Mouse (Mus musculus) activated CD4-positive, CD25-positive, alpha-beta regulatory T cell, adult 4 months (primary cell): ENCODE measurements around the gene Ager. TPM values are rescaled to one million over a fixed set of nuclear protein-coding genes. Genes with fewer than 3 reads are reported as not detected.

ENCODE experiments used
- ATAC-seq: one replicate; pipeline ENCODE4 v1.8.0; 2017
- polyA plus RNA-seq, 2 experiments: library from polyadenylated mRNA; unstranded; fragments of 100-300 nt; shearing (Covaris generic); gene quantifications; one replicate each; pipeline ENCODE4 v1.2.1; 2017

Ager gene
- polyA plus RNA-seq: 1 to 10 TPM; 2.5 to 5.4 TPM

DNA sequence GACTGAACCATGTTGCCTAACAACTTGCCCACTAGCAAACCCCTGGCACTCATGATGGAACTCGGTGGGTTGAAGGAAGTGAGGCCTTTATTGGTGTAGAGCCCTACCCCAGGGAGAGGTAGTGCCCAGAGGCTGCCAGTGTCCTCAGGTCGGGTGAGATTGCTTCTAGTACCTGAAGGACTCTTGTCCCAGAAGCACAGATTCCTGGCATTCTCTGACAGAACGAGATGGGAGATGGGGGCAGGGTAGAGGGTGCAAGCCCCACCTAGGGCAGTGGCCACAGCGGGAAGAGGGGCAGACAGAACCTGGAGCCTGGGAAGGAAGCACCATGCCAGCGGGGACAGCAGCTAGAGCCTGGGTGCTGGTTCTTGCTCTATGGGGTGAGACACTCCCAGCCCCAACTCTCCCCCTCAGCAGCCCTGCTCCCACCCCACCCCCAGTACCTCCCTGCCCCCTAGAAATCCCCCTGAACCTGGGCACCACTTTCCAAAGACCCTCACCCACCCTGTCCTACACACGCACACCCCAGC is at the start of gene Ager:
Gene Ager, plus strand, starts transcription at position 297 of the 530 bp plus-strand sequence.
- ATAC-seq: no peak

DNA sequence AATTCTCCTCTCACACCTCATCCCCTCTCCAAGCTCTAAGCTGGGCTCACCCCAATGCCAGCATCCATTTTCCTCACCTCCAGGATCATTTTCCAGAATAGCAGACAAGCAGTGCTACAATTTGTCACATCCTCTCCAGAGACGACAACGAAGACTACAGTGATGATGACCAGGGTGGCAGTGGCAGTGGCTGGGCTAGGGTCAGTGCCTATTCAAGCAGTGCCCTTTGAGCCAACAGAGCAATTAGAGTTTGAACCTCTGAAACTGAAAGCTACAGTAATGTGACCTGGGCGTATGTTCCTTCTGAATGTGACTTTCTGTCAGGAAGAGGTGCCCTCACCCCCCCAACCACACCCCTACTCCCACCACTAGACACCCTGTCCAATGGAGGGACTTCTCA is 48.5 kb upstream of the Ager start:
- no peak for ATAC-seq

DNA sequence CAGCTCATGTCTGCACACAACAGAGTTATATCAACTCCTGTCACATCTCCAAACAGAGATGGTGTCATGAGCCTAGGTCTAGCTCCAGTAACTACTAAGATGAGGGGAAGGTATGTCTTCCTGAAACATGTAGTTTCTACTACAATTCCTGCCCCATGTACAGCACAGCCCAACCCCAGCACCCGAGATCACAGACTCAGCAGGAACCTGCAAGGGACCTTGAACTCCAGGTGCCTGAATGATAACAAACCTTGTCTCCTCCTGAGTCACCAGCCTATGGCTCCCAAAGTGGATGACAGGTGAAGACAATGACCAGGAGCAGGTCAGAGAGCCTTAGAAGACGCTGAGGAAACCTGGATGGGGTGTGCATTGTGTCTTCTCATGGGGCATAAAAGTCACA is 47.8 kb upstream of the Ager start:
- ATAC-seq: no peak

DNA sequence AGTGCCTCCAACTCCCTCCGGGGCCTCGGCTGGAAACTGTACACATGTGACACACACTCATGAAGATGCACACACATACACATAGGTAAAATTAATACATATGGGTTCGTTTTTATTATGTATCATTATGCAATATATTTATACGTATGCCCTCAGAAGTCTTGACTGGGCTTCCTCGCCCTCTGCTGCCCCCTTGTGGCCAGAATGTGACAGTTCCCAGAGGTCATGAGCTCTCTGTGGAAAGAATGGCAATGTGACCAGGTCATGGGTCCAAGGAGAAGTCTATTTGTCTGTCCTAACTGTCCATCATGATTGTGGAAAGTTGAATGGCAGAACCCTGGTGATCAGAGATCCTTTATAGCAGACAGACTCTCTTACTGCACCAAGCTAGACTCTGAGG is 42.2 kb upstream of the Ager start:
- ATAC-seq: peak; percentile 46

DNA sequence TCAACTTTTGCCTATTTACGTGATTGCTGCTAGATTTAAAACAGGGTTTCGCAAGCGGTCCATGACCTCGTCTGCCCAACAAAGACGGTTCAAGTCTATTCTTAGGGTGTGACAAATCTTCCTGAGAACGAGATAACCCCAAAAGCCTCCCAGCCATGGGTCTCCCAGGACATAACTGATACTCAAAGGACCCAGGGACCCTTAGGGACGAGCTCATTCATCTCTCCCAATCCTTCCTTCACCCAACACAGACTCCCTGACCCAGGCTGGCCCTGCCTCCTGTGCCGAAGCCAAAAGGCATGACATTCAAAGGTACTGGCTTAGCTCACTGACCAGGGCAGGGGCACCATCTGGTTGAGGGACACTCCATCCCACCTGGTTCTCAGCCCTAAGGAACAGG is 41.3 kb upstream of the Ager start:
- ATAC-seq: no peak

DNA sequence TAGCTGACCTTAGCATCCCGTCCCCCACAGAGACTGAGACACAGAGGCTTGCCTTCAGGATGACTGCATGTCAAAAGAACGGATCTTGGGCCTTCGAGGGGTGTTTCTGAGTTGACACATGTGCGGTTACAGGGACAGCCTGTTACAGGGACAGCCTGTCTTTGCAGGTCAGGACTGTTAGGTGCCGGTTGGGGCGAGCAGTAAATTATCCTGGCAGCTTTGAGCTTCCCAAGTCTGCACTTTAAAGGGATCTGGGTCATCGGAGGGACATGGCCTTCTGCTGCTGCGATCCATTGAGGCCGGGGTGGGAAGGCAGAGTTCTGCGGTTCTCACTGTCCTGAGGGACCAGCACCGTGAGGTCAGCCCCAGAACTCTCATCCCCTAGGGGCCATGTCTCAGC is 40.3 kb upstream of the Ager start:
- no peak for ATAC-seq

DNA sequence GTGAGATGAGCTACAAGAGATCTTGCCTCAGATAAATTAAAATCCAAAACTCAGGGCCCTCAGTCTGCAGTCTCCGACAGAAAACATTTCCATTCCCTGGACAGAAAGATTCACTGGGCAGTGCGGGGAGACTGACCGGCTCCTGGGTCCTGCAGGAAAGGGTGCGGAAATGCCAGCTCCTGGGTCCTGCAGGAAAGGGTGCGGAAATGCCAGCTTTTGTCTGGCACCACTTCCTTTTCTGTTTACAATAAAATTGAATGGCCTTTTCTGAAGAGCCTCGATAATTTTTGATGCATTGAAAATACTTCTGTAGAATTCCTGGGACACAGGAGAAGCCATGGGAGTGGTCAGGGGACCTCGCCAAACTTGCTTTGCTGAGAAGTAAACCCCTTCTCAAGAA is 38.5 kb upstream of the Ager start:
- no peak for ATAC-seq

DNA sequence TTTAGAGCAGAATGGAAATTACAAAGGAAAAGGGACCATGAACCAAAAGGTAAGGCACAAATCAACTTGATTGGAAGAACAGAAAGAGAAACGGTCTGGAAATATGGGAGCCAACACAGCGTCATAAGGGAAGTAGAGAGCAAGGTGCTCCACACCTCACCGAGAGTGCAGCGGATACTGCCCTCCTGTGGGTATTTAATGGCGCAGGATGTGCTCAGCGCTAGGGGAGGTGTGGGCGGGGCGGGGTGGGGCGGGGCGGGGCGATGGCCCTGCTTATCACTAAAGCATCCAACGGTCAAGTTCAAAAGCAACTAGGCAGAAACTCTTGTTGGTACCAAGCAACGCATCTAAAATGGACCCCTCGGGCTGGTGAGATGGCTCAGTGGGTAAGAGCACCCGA is 37.8 kb upstream of the Ager start:
- ATAC-seq: no peak

DNA sequence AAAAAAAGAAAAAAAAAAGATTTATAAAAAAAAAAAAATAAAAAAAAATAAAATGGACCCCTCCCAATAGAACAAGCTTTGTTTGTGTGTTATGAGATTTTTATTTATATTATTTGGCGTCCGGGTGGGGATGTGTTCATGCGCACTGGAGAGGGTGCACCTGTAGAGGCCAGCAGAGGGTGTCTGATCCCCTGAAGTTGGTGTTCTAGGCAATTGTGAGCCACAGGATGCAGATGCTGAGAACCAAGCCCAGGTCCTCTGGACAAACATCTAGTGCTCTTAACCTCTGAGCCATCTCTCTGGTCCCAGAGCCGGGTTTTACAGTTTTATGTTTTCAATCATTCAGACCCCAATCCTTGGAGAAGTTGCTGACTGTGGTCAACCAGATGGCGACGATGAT is 37.2 kb upstream of the Ager start:
- no peak for ATAC-seq

DNA sequence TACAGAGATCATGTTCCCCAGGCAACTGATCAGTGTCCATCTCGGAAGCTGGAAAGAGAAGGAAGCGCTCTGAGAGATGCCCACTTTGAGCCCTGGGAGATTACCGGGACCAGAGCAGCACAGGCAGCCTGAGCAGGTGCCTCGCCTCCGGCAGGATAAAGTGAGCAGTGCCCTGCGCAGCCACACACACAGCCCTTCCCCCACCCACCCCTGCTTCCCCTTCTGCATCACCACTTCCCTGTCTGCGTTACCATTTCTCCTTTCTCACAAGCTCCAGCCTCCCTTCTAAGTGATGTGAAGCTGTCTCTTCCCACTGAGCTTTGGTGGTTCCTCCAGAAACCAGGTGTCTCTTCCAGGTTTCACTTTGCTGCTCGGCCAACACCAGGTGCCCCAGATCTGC is 36.5 kb upstream of the Ager start:
- ATAC-seq: no peak

DNA sequence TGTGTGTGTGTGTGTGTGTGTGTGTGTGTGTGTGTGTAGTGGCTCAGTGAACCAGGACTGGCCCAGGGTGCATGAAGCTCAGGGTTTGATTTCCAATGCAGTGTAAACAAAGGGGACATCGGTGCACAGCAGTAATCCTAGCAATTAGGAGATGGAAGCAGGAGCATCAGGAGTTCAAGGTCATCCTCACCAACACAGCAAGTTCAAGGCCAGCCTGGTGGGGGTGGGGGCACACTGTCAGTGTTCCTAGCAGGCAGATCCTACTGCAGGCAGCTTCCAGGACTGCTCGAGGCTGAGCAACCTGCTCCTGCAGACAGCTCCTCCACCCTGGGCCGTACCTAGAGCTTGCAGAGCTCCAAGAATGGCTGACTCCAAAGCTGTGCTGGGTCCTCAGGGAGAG is 35.1 kb upstream of the Ager start:
- no peak for ATAC-seq

DNA sequence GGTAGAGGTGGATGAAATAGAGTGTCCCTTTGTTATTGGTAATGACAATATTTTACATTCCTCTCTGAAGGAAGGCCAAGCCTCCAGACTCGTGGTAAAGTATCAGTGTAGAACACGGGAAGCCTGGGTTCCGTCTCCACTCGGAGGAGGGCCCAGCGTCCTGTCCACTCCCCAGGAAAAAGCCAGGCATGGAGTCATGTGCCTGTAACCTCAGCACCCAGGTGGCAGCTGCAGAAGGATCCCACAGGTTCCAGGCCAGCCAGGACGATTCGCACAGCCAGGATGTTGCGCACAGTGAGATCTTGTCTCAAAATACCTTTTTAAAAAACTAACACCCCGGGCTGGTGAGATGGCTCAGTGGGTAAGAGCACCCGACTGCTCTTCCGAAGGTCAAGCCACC is 34.3 kb upstream of the Ager start:
- ATAC-seq: no peak

DNA sequence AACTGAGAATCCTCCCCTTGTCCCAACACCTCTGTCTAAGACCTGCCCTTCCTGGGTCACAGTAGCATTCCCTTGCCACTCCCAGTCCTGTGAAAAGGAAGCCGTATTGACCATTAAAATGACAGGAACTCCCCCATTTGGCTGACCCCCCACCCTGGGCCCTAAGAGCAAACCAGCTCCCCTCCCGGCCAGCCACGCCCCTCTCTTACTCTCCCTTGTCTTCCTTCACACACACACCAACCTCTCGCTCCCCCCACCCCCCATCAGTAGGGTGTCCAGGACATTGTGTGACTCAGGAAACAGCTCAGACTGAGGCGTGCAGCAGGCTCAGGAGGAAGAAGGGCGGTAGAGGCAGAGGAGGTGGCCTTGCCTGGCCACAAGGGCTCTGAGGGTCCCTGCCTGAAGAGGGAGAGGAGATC is 33.6 kb upstream of the Ager start, which contains the start of gene Notch4:
Gene Notch4, plus strand, starts transcription at position 266 of the 419 bp plus-strand sequence.
- ATAC-seq: no peak

DNA sequence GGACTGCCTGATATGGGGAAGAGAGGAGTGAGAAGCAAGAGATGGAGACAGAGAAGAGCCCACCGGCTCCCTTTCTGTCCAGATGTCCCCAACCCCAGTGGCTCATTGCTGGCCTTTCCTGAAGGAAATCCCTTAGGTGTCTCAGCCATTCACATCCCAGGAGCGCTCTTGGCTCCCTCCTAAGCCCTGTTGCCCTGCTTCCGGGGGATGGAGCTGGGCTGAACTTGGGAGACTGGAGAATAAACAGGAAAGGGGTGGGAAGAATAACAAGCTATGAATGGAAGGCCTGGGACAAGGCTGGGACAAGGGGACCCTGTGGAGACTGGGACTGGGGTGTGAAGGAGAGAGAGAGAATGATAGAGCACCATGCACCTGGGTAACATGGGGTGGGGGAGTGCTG is 32.9 kb upstream of the Ager start:
- ATAC-seq: no peak

DNA sequence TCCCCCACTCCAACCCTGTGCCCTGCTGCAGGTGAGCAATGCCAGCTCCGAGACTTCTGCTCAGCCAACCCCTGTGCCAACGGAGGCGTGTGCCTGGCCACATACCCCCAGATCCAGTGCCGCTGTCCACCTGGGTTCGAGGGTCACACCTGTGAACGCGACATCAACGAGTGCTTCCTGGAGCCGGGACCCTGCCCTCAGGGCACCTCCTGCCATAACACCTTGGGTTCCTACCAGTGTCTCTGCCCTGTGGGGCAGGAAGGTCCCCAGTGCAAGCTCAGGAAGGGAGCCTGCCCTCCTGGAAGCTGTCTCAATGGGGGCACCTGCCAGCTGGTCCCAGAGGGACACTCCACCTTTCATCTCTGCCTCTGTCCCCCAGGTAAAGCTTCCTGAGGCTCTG is 30.4 kb upstream of the Ager start:
- no peak for ATAC-seq

DNA sequence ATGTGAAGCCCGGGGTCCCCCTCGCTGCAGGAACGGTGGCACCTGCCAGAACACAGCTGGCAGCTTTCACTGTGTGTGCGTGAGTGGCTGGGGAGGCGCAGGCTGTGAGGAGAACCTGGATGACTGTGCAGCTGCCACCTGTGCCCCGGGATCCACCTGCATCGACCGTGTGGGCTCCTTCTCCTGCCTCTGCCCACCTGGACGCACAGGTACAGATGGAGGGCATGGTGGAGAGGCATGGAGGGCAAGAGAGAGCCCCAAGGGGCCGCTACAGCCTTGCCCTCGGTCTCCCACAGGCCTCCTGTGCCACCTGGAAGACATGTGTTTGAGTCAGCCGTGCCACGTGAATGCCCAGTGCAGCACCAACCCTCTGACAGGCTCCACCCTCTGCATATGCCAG is 29.2 kb upstream of the Ager start:
- ATAC-seq: no peak

DNA sequence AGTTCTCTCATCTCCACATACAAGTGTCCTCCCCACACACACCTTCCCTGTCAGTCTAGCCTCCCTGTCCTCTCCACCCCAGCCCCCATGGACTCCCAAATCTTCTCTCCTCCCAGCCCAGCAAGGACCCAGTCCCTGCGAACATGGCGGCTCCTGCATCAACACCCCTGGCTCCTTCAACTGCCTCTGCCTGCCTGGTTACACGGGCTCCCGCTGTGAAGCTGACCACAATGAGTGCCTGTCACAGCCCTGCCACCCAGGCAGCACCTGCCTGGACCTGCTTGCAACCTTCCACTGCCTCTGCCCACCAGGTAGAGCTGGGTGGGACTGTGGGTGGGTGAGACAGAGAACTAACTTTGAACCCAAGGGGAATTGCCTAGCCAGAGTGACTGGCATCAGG is 27.7 kb upstream of the Ager start:
- ATAC-seq: no peak

DNA sequence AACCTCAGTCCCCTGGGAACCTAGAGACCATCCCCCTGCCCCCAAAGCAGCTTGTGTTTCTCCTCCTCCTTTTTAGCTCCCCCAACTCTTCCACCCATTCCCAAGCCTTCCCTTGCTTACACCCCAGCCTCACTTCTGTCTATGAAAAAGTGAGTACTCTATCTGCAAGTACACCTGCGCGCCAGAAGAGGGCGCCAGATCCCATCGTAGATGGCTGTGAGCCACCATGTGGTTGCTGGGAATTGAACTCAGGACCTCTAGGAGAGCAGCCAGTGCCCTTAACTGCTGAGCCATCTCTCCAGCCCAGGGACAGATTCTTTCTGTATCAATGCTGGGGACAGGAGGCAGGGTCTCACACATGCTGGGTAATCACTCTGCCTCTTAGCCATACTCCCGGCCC is 25.8 kb upstream of the Ager start:
- no peak for ATAC-seq

DNA sequence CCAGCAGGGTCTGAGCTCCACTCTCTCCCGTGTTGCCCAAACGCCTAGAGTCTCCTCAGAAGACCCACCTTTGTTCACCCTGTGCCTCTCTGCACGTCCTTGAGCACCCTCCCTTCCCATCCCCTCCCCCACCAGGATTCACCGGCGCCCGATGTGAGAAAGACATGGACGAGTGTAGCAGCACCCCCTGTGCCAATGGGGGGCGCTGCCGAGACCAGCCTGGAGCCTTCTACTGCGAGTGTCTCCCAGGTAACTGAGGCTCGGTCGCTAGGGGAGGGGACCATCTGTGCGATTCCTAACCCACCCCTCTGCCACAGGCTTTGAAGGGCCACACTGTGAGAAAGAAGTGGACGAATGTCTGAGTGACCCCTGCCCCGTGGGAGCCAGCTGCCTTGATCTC is 25.3 kb upstream of the Ager start:
- no peak for ATAC-seq

DNA sequence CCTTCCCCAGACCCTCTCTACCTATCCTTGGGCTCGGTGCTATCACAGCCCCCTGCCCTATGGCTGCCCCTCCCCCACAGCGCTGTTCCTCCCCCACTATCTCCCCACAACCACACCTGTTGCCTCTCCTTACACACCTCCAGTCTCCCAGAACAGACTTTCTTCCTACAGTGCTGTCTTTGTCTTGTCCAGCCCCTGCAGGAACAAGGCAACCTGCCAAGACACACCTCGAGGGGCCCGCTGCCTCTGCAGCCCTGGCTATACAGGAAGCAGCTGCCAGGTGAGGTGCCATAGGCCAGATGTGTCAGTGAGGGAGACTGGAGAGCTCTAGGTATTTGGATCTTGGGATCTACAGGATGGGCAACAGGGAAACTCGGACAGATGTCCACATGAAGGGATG is 21.1 kb upstream of the Ager start:
- no peak for ATAC-seq

DNA sequence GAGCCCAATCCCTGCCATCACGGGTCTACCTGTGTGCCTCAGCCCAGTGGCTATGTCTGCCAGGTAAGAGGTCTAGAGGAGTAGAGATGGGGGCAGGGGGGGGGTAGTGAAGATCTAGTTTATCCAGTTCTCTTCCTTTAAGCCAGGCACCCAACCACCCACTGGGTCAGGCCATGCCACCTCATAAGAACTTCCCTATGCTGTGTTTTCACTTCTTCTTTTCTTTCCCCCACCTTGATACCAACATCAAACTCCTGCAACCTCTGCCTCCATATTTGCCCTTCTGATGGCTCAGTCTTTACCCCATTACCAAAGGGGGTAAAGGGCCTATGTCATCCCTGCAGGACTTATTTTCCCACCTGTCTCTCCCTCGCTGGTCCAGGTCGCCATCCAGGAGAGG is 19.6 kb upstream of the Ager start:
- ATAC-seq: no peak

DNA sequence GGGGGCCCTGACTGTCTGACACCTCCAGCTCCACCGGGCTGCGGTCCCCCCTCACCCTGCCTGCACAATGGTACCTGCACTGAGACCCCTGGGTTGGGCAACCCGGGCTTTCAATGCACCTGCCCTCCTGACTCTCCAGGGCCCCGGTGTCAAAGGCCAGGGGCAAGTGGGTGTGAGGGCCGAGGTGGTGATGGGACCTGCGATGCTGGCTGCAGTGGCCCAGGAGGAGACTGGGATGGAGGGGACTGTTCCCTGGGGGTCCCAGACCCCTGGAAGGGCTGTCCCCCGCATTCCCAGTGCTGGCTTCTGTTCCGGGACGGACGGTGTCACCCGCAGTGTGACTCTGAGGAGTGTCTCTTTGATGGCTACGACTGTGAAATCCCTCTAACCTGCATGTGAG is 15.1 kb upstream of the Ager start:
- no peak for ATAC-seq

DNA sequence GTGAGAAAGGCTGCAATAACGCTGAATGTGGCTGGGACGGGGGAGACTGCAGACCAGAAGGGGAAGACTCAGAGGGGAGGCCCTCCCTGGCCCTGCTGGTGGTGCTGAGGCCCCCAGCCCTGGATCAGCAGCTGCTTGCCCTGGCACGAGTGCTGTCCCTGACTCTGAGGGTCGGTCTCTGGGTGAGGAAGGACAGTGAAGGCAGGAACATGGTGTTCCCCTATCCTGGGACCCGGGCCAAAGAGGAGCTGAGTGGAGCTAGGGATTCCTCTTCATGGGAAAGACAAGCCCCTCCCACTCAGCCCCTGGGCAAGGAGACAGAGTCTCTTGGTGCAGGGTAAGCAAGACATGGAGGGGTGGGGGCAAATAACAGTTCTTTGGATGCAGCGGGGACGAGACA is 14.3 kb upstream of the Ager start:
- no peak for ATAC-seq

DNA sequence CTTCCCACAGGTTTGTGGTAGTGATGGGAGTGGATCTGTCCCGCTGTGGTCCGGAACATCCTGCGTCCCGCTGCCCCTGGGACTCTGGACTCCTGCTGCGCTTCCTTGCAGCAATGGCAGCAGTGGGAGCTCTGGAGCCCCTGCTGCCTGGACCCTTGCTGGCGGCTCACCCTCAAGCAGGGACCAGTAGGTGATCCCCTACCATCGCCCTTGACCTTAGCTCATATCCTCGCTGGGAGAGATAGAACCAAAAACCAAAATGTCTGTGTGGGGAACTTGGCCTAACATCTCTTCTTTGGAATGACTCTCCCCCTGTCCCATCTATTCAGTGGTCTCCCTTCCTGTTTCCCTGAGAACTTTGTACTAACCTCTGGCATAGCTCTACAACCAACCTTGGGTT is 13.8 kb upstream of the Ager start:
- ATAC-seq: no peak

DNA sequence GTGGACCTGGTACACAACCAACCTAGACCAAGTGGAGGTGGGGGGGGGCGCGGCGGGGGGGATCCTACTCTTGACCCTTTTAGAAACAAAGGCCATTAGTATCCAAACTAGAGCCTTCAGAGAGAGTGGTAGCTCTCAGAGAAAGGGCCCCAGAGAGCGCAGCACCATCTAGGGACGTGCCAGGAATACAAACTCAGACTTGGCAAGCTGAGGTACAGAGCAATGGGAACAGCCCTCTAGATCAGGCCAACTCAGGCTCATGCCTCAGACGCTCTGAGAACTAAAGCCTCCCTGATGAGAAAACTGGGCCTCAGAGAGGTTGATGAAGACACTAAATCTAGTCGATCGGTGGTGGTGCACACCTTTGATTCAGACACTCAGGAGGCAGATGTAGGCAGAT is 12.5 kb upstream of the Ager start:
- no peak for ATAC-seq
